Mouse (Mus musculus) thymus, postnatal 25 days (tissue): ENCODE results near the gene Pidd1.

Source experiments
- DNase-seq: peaks from one replicate; pipeline ENCODE4 v3.0.0; 2022

Gene Pidd1

DNA sequence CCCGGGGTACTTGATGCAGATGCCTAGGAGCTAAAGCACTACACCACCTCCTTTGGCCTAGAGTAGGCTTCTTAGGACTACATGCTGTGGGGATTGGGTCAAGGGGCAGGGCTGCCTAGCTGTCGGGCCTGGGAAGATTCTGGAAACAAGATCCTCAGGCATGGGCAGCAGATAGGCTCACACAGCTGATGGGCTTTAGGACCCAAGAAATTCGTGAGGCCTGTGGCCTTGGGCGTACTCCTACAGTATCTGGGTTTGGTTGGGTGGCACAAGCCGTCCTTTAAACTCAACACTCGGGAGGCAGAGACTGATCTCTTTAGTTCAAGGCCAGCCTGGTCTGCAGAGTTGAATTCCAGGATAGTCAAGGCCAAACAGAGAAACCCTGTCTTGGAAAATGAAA is 28.4 kb upstream of the Pidd1 start:
- no peak for DNase-seq

DNA sequence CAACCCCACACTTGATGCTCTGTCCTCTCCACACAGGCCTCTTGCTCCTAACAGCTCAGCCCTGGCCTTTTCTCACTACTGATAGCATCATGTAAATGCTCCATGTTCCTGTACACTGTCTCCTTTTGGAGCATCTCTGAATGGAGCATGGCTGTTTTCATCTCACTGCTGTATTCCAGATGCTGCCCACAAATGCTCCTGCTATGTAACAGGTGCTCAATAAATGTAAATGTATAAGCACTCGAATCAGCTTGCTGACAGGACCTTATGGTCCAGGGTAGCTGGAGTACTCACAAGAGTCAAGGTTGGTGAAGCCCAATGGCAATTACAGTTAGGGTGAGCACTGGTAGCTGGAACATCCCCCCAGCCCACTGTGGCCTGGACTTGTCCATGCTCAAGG is 27.4 kb upstream of the Pidd1 start:
- no peak for DNase-seq

DNA sequence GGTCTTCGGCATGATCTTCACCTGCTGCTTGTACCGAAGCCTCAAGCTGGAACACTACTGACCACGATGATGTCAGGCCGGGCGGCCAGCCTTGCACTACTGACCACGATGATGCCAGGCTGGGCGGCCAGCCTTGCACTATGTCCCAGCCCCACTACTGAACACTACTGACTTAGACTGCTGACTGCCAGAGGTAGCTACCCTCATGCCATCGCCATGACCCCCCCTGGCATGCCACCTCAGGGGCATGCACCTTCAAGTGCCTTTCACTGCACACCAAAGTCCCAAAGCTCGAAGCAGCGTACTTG is 26.8 kb upstream of the Pidd1 start:
- no peak for DNase-seq

DNA sequence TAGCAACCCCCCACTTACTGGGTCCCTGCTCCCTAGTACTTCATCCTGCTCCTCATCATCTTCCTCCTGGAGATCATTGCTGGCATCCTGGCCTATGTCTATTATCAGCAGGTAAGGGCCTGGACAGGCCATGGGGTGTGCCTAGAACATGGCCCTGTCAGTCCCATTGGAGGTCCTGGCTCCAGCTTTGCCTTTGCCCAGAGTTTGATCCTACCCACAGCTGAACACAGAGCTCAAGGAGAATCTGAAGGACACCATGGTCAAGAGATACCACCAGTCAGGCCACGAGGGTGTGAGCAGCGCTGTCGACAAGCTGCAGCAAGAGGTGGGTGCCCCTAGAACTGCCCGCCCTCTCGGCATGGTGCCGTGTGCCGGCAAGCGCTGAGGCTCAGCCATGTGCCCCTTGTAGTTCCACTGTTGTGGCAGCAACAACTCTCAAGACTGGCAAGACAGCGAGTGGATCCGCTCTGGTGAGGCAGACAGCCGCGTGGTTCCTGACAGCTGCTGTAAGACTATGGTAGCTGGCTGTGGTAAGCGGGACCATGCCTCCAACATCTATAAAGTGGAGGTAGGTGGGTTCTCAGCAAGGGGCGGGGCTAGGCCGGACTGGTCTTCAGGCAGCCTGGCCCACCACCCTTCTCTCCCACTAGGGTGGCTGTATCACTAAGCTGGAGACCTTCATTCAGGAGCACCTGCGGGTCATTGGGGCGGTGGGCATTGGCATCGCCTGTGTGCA is 26.2 kb upstream of the Pidd1 start:
- no peak for DNase-seq

DNA sequence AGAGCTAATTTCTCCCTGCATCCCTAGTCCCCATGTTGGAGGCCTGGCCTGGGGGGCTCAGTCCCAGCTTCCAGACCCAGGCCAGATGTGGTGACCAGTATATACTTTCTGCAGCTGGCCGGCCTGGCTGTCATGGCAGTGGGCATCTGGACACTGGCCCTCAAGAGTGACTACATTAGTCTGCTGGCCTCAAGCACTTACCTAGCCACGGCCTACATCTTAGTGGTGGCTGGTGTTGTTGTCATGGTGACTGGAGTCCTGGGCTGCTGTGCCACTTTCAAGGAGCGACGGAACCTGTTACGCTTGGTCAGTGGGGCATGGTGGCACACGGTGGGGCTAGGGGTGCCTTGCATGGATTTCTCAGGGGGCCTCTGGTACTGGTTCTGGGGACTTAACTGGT is 25.5 kb upstream of the Pidd1 start:
- no peak for DNase-seq

DNA sequence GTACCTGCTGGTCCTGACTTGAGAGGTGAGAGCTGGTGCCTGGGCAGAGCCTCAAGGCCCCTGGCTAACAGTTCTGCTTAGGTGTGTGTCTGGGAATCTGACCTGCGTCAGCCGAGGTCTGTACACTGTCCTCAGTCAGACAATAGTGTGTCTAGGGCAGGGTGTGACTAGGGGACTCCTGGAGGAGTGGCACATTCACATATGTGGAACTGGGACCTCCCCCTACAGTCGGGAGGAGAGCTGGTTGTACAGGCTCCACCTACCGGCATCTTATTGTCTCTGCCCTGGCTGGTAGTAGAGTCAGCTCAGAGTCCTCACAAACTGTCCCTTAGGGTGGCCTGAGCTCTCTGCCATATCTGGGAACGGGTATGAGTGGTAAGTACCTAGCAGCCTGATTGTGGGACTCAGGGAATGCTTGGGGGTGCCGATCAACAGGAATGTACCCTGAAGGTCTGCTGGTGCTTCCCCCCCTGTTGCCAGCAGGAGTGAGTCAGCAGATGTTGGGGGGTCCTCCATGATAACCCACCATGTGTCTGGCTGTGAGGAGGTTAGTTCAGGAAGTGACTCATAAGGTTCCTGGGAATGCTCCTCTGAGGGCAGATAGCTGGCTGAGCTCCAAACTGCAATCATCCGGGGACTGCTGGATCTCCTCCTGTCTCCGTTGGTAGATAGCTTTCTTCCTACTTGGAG is 24.8 kb upstream of the Pidd1 start:
- DNase-seq = peak; percentile 54

DNA sequence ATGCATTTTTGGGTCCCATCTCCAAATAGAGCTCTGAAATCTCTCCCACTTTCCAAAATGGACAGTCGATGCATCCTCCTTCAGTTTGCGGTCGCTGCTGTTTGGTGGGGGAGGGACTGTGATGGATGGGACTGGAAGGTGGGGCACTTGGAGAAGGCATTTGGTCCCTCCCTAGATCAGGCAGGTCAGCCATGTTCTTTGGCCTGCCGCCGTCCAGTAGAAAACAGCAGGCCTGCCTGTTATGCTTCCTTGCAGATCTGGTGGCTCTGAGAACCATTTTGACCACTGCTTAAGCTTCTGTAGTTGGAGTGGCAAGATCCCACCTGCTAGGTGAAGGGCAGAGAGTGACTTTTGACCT is 24.3 kb upstream of the Pidd1 start:
- DNase-seq = no peak

DNA sequence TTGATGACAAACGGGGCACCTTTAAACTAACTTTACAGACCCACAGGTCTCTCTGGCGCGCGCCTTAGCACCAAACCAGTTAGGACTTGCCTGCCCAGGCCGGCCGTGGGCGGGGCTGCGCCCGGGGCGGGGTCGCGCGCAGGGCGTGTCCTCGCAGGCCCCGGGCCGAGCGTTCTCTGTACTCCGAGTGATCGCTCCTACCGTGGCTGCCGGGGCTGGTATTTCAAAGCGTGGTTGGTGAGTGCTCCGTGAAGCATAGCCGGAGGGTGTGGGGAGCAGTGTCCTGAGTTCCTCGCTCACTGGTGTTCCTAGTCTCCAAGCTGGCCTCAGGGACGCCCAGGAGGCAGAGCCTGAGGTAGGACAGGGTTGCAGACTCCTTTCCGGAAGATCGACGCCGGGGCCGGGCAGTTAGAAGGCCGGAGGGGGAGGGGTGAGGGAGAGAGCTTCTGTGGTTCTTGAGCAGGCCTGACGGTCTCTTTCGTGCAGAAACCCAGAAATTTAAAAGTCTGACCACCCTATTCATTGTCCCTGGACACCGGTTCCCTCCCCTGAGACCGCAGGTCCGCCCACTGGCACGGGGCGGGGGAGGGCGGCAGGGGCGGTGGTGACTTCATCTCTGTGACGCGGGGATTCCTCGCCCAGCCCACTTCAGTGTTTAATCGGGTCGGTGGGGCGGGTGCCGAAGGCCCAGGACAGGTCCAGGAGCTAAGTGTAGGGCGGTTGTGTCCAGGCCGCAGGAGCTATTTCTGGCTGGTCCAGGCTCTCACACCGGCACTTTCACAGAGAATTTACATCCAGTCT is 23.6 kb upstream of the Pidd1 start, which contains the start of gene Cd151:
Cd151 (plus strand) TSS at position 163 of the 801 bp plus-strand sequence.
- peak; percentile 77 for DNase-seq

DNA sequence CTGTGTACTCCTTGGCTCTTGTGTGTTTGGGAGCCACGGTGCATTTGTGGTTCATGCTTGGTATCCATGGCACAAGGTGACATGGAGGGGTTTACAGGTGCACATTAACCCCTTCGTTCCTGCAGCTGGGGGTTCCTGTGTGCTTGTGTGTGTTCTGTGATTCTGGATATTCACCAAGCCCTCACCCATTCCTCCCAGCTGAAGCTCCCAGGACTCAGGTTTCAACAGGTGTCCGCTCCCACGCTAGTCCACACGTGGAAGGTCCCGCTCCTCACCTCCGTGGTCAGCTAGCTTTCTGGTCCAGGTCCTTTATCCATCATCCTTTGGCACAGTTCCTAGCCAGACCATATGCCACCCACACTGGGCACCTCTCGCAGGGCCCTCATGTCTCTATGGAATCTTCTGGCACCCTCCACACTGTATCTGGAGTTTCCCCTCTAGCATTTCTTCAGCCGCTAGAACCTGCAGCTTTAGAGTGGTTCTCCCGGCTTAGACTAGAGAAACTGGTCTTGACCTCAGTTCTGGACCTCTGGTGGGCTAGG is 22.9 kb upstream of the Pidd1 start:
- no peak for DNase-seq

DNA sequence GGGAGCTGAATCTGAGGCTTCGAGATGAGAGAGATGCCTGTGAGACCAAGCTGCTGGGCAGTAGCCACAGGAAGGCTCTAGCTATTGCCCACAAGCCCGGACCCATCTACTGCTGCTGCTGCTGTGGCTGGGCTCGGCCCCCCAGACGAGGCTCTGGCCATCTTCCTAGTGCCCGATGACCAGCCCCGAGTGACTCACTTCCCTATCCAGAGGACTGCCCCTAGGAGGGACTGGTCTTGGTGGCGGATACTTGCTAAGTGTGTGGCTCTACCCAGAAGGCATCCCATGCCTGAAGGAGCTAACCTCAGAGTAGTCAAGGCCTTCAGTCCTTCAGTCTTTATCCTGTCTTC is 22.2 kb upstream of the Pidd1 start:
- DNase-seq = no peak

DNA sequence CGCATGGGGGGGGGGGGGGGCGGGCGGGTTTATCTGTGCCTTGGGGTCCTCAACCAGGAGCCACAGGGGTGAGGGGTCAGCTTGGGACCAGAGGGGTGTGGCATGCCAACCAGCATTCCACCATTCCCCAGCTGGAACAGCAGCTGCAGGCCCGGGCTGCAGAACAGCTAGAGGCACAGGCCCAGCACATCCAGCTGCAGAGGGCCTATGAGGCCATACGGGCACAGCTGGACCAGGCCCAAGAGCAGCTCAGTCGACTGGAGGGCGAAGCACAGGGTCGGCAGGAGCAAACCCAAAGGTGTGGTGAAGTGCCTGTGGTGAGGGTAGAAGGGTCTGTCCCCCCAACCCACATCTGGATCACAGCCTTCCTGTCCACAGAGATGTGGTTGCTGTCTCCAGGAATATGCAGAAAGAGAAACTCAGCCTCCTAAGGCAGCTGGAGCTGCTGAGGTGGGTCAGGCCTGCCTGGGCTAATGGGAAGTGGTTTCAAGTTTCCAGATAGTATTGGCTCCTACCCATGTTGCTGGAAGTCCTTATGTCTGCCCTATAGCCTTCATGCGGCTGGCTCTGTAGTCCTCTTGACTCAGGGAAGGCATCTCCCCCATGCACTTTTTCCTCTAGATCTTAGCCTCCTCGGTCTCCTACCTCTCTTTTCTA is 21.7 kb upstream of the Pidd1 start:
- DNase-seq = no peak

DNA sequence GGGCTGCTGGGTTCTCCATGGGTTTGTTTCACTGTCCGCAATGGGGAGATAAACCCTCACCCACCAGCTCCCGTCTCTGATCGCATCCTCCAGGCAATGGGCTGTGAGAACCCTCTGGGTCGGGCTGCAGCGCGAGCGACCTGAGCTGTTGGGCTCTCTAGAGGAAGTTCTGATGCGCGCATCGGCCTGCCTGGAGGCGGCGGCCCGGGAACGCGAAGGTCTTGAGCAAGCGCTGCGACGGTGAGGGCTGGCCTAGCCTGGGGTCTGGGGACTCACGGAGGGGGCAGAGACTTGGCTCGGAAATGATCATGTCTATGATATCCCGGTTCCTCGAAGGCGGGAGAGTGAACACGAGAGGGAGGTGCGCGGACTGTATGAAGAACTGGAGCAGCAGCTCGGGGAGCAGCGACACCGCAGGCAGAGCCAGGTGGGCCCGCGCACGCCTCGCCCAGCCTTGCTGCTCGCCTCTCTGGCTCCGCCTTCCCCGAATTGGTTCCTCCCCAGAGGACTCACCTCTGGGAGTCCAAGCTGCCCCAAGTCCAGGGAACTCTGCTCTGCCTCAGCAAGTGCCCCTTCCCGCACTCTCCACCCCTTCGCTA is 20.9 kb upstream of the Pidd1 start:
- peak; percentile 38 for DNase-seq

DNA sequence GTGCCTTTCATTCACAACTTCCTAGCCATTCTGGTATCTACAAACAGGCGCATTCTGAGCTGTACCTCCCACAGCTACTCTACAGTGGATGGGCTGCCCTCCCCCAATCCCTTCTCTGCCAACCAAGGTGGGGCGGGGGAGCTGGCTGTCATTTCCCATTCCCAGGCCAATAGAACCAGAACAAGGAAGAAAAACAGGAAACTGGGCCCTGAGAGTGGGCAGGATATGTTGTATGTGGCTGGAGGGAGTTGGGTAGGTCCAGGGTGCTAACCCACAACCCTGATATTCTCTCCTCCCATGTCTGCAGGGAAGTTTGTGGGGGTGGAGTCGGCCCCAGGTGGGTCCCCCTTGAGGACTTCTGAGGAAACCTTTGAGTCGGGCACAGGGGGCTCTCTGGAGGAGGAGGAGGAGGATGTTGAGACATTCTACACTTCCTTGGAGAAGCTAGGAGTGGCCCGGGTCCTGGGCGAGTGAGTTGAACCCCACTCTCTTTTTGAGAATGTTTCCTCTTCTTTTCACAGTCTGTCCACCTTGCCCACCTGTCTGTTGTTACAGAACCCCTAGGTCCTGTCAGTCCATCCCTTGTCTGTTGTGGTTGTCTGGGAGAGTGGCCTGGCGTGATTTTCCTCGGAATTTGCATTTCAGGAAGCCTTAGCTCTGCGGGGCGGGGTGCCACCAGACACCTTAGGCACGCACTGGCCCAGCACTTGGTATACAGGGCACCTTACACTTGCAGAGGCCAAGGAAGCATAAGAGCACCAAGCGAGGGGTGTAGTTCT is 20.2 kb upstream of the Pidd1 start:
- DNase-seq = no peak

DNA sequence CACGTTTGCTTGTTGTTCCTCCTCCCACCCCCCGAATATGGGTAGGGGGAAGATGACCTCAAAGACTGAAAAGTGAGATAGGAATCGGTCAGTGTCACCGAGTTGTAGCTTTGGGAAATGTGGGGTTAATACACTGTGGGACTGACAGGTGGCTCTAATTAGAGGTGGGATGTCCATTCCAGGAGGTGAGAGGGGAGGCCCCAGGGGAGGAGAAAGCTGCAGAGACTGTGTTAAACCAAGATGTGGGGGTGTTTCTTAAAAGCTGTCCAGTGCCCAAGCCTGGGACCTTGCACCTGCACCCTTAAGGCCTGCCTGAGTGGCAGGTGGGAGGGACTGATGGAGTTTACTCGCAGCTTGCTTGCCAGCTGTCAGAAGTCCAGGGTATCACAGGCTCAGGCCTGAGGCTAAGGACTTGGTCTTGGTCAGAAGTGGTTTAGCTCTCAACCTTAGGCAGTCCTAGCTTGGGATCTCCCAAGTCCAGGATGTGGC is 18.6 kb upstream of the Pidd1 start:
- no peak for DNase-seq

DNA sequence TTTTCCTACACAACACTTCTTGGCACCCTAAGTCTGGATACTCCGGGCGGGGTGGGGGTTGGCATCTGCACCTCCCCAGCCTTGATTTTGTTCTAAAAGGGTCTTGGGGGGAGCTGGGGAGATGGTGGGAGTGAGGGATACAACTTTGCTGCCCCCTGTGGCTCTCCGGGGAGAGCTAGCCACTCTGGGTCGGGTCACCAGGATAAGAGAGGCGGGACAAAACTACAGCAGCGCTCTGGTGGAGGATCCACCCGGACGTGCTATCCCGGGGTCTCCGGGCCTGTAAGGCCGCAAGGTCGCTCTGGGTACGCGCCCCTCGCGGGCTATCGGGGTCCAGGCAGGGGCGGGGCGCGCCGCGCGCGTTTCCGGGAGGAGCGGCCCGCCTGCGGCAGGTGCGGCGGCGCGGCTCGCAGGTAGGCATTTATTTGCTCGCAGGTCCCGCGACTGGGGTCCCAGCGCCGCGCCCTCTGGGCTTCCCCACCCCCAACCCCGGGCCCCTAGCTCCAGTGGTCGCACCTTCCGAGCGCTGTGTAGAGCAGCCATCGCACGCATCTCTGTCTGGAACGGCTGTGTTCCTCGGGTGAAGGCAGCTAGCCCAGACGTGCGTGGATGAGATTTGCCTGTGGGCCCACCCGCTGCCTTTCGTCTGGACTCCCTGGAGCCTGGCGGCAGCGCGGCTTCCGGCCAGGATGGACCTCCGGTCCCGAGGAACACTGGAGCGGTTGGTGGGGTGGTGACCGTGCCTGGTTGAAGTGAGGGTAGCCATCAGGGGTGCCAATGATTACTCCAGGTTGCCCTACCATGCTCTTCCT is 17.9 kb upstream of the Pidd1 start:
- no peak for DNase-seq

DNA sequence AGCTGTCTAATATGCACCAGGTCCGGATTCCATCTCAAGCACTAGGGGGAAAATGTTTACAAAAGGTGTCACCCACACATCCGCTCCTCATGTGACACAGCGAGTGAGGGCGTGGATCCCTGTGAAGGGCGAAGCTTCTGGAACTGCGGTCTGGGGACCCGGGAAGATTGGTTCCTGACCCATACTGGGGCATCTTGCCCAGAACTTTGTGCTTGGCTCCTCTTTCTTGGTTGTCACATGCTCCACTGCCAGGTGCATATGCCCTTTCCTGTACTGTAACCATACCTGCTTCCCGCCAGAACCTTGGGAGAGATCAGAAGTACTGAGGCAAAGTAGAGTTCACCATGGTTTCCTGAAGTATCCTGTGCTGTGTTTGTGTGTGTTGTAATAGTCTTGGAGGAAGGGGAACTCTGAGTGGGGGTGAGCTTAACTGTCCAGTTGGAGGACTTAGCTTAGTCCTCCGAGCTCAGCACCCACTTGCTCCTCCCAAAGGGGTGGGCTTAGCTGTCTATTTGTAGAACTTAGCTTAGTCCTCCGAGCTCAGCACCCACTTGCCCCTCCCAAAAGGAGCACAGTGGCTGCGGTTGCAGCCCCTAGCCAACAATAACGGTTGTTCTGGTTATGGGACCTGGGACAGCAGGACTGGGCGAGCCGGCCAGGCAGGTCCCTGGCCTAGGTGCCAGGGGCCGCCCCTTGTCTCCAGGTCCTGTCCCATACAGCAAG is 16.7 kb upstream of the Pidd1 start, which contains the start of gene Cracr2b:
Cracr2b (plus strand) TSS at position 704 of the 723 bp plus-strand sequence.
- no peak for DNase-seq

DNA sequence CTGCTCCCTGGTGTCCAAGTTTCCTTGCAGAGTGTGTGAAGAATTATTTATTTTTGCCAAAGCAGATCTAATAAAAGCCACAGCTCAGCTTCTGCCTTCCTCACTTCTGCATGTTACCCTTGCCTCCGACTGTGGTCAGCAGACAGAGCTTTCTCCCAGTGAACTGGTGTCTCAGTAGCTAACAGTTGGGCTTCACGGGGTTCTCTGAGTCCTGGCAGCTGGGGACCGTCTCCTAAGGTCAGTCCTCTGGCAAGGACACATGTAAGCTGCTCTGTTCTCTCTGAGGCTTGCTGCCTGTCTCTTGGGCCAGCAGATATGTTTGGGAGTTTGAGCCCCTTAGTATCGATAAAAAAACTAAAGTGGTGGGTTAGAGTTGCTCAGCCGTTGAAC is 16.2 kb upstream of the Pidd1 start:
- no peak for DNase-seq

DNA sequence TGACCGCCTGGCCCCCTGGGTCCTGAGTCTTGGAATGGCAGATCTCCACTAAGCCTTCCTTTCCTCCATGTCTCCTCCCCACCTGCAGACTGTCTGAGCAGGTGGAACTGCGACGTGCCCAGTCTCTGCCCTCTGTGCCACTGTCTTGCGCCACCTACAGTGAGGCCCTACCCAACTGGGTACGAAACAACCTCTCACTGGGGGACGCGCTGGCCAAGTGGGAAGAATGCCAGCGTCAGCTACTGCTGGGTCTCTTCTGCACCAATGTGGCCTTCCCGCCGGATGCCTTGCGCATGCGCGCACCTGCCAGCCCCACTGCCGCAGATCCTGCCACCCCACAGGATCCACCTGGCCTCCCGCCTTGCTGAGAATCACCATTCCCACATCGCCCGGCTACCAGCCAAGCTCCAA is 15.5 kb upstream of the Pidd1 start:
- no peak for DNase-seq

DNA sequence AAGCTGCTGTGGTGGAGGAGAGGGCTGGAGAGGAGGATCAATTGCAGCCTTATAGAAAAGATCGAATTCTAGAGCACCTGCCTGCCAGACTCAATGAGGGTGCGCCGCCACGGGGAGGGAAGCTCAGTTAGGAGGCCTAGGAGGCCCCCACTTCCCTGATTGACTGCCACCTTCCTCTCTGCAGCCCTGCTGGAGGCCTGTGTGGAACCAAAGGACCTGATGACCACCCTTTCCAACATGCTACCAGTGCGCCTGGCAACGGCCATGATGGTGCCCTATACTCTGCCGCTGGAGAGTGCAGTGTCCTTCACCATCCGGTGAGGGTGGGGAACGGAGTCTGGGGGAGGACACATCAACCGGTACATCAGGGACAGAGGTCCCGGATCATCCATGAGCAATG is 14.8 kb upstream of the Pidd1 start:
- no peak for DNase-seq

DNA sequence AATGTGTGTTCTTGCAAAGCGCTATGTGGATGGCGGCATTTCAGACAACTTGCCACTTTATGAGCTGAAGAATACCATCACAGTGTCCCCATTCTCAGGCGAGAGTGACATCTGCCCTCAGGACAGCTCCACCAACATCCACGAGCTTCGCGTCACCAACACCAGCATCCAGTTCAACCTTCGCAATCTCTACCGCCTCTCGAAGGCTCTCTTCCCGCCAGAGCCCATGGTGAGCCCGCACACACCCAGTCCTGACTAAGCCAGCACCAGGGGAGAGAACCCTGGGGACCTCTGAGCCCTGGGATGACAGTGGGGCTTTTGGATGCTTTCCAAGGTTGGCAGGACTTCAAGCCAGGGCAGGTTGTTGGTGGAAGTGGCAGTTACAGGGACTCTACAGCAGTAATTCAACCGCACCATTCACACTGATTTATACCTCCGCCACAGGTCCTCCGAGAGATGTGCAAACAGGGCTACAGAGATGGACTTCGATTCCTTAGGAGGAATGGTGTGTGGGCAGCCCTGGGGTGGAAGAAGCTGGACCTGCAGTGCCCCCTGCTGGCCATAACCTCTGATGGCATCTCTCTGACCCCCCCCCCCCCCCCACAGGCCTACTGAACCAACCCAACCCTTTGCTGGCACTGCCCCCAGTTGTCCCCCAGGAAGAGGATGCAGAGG is 14.3 kb upstream of the Pidd1 start:
- DNase-seq = peak; percentile 57
